Mouse (Mus musculus) frontal cortex, adult 2 months (tissue): ENCODE data around the gene Nav3. TPM values are rescaled to one million over a fixed set of nuclear protein-coding genes. Genes with fewer than 3 reads are reported as not detected.
A peak's percentile ranks its signal among the peaks of the same experiment; 100 is the strongest.

Experiments
- DNase-seq, 2 experiments: peaks; one replicate each; pipeline ENCODE4 v3.0.0; 2022; ENCODE audit warnings: low spot score in 1 of 2; ENCODE audit errors: extremely low spot score in 1 of 2
- polyA plus RNA-seq: library from polyadenylated mRNA; depleted of rRNA; stranded (reverse); fragments of >200 nt; gene quantifications from 2 replicates; pipeline ENCODE4 v1.2.3, GENCODE M21; 2012

Nav3 gene
- polyA plus RNA-seq, 1 experiment, result 34.3 TPM

DNA sequence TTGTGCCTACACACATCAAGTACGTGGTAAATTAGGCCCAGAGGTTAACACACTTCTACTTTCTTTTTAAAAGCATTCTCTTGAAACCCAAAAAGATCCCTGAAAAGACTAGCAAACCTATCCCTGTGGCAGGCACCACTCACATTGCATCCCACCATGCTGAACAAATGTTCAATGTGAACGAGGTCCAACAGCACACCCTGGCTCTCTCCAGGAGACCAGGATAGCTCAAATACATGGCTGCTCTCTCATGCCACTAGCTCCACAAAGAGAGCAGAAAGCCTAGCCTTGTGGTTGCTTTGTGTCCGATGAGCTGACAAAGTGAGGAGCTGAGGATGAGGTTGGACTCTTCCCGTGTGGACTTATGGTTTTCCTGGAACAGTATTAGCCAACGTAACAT lies 249.6 kb downstream of the Nav3 start:
- DNase-seq, result no peak

GRCm38 (mm10) chr10:110204121-110204697 lies 251.8 kb downstream of the Nav3 start:
- DNase-seq, result no peak

DNA sequence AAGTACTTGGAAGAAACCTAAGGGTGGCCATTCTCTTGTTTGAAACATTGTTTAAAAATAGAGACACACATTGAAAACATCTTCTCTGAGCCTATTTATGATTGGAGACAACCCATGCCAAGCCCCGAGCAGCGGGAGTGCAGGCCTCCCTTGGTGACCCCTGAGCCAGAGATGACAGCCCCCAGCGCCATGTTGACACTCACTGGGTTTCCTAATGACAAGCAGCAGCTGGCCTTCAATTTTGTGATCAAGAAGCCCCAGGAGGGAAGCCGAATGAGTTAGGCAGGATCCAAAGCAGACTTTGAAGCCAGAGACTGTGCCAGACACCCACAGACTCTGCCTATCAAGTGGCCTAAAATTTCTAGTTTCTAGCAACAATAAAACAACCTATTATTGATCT lies 263.1 kb downstream of the Nav3 start:
- no peak for DNase-seq

GRCm38 (mm10) chr10:110192026-110192805 lies 263.8 kb downstream of the Nav3 start:
- peak; percentile 27 to 72 for DNase-seq

GRCm38 (mm10) chr10:110186242-110186641 lies 269.8 kb downstream of the Nav3 start:
- no peak for DNase-seq

GRCm38 (mm10) chr10:110175874-110176273 lies 280.1 kb downstream of the Nav3 start:
- no peak for DNase-seq

DNA sequence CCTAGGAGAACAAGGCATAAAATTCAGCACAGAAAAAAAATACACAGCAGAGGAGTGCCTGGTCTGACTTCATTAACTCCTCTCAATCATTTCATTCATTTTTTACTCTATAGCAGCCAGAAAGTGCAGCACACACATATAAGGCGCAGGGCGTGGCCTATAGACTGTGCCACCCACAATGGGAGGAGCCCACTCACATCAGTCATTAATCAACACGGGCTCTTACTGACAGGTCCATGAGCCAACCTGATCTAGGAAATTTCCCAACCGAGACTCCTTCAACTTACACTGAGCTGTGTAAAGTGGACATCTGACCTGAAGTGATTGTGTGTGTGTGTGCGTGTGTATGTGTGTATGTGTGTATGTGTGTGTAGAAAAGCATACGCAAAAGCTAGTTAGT lies 286.6 kb downstream of the Nav3 start:
- DNase-seq, result no peak

GRCm38 (mm10) chr10:110168892-110169291 lies 287.1 kb downstream of the Nav3 start:
- no peak for DNase-seq

DNA sequence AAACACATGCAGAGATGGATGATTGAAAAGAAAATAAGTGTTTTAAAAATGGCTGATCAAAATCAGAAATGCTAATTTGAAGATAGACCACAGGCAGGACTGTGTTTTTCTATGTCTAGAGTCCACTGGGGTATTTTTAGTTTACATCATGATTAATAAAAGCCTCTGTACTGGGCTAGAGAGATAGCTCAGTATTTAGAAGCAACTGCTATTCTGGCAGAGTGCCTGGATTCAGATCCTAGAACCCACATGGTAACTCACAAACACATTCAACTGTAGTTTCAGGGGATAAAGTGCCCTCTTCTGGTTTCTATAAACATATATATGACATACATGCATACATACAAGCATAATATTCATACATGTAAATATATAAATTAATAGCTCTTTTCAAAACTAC lies 293.4 kb downstream of the Nav3 start:
- no peak for DNase-seq

GRCm38 (mm10) chr10:110160894-110161293 lies 295.1 kb downstream of the Nav3 start:
- DNase-seq, result no peak

DNA sequence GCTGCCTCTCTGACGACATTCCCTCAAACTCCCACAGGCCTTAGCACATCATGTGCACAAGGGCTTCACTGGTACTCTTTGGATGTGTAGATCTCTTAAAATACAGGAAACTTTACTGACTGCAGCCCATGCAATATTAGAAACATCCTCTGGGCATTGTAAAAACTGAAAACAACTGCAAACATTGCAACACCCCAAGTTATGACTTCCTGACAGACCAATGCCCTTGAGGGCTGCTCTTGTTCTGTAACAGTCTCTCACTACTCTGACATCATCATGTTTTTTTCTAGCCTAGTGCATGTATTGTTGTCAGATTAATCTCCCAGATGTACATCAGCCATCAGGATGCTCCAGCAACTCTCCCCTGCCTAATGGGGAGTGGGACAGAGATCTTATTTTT lies 296.5 kb downstream of the Nav3 start:
- no peak for DNase-seq

DNA sequence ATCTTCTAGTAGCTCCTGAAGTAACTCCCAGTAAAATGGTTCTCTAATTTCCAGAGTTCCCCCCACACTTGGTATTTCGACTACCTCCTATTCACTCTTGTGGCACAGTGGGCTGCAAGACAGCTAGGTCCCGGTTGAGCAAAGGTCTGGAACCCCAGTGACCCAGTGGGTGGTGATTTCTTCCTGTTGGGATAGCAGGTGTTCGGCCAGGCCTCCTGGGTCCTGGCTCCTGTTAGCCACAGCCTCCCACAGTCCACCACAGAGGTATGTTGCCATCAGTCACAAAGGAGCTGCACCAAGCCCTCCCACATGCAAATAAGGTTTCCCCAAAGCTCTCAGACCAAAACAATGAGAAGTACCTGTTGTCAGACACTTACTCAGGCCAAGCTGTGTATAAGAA lies 297.9 kb downstream of the Nav3 start:
- no peak for DNase-seq

DNA sequence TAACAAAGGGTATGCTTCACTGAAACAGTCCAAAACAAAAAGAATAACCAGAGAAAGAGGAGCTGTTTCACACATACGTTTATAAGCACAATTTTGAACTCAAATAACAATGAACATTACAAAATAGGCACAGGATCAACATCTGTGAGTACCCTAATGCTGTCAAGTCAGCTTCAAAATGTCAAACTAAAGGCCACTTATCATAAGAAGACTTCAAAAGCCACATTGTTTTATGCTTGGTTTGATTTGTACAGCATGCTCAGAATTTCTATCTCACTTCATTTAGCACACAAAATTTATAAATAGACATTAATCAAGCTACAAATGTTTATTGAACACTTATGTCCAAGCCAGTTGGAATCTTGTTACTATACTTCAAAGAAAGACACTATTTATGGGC lies 299.6 kb downstream of the Nav3 start:
- no peak for DNase-seq

- no peak for DNase-seq
These were observed 300.5 kb downstream of the Nav3 start for GRCm38 (mm10) chr10:110155494-110155893.

- DNase-seq, result no peak
These were observed 301.1 kb downstream of the Nav3 start for GRCm38 (mm10) chr10:110154873-110155237.

DNA sequence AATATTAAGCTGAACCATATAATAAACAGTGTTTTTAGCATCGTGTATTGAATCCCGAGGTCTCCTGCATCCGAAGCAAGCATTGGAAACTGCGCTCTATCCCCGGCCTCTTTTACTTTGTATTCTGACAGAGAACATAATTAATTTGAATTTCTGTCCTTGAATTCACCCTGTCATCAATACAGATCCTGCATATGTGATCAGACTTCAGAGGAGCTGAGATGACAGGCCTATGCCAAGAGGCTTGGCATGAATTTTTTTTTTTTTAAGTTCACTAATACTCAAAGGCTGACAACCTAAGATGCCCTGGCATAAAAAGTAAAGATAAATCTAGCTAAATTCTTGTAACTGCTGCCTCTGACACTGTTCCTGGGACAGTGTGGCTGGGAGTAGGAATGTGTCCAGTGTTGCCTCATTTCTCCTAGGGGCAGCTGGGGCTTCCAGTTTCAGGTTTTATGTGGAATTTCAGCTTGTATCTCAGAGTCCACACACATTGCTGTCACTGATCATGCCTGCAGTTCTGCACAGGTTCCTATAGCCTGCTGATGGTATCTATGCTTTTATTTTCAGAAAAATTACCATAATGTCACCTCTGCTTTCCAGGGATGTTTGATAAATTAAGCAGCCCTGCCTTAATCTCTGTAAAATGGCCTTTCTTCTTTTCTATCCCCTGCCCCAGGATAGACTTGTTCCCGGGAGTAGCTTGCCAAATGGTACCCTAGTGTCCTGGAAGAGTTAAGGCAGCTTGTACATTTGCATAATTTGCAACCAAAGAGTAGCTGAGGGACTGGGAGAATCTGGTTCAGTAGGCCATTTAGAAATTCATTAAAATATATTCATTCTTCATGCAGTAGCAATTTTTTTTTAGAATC lies 301.8 kb downstream of the Nav3 start:
- DNase-seq, result no peak

GRCm38 (mm10) chr10:110120572-110120971 lies 335.4 kb downstream of the Nav3 start:
- DNase-seq, result no peak

GRCm38 (mm10) chr10:110117341-110117740 lies 338.7 kb downstream of the Nav3 start:
- no peak for DNase-seq

DNA sequence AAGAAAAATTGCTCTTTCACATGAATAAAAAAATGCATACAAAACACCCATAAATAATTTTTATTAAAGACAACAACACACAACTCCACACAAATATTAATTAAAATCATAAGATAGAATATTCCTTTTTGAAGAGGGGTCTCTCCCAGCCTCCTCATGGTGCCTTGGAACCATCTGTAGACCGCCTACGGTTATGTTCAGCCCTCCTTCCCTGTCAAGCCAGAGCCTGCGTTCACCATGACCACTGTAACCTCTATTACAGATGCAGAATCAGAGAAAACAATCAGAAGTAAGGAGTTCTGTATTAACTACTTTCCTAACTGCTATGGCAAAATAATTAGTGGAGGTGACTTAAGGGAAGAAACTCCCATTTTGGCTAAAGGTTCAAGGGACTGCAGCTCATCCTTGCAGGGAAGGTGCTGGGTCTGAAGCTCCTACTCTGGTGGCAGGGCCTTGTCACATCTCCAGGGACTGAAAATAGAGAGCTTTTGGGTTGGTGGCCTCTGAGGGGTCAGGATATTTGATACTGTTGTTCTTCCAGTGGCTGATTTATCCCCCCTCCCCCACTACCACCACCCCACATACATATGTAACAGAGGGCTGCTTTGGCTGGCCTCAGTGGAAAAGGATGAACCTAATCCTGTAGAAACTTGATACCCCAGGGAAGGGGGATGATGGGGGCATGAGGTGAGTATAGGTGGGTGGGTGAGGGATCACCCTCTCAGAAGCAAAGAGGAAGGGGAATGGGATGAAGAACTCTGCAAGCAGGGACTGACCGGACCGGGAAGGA lies 343.1 kb downstream of the Nav3 start:
- DNase-seq, result no peak

DNA sequence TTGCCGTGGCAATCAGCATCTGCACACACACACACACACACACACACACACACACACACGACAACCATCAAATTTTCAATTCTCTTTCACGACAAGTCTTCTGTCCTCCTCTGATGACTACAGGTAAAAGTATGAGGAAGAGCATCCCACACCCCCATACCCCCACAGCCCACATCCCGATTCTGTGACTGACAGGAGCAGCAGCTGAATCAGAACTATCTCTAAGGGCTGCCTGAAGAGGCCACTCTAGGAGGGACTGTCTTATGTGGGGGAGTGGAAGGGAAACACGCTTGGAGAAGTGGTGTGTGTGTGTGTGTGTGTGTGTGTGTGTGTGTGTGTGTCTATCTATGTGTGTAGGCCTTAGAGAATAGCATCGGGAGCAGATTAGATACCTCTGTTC lies 352.7 kb downstream of the Nav3 start:
- no peak for DNase-seq

- no peak for DNase-seq
These were observed 353.8 kb downstream of the Nav3 start for GRCm38 (mm10) chr10:110102231-110102630.
